Mouse (Mus musculus): ENCODE measurements around the gene Abcg8. TPM values are rescaled to one million over a fixed set of nuclear protein-coding genes. Genes with fewer than 3 reads are reported as not detected.

Abcg8 gene
- polyA plus RNA-seq (2014; fragmentation: Nextera tagmentation; extraction: Ambion mirVana) = 0.20 TPM in 1 of 2 replicates, not detected in the other

GRCm38 (mm10) chr17:84675951-84676366 lies at the start of gene Abcg8:
Abcg8 (plus strand) TSS chr17:84676302.
- H3K9ac ChIP-seq (replicated peaks; ENCODE audit: low read depth, low read length) = no peak within 1 kb of the TSS
- no peaks in the 10 kb centered on the region for H3K36me3 ChIP-seq (ENCODE audit: control insufficient read depth, insufficient read depth, low read length)
- H3K27ac ChIP-seq (ENCODE audit: low read length) = no peak within 1 kb of the TSS
- no peaks in the 10 kb centered on the region for H3K27me3 ChIP-seq (ENCODE audit: control insufficient read depth, insufficient read depth, low read length)
- peak within 1 kb of the TSS; percentile 82 for H3K4me2 ChIP-seq (replicated peaks; ENCODE audit: low read depth, low read length)
- peak within 1 kb of the TSS; percentile 36 for H3K4me3 ChIP-seq (ENCODE audit: low read depth, low read length)
- ATAC-seq (ENCODE audit: insufficient number of reproducible peaks, insufficient read depth, low FRiP score, low read depth) = peak; percentile 44; the same call in 1 of the 2 replicates
- 3% methylated on average over 24 of the region's 24 CpGs for WGBS
- H3K9me3 ChIP-seq (ENCODE audit: control insufficient read depth, low read depth, low read length) = no peaks in the 10 kb centered on the region
- 0 out of 2 replicates have a peak, but pooled peaks cover 3% of the 10 kb centered on the region for H3K4me1 ChIP-seq (ENCODE audit: control insufficient read depth, insufficient read depth, low read length)

- ATAC-seq (ENCODE audit: insufficient number of reproducible peaks, insufficient read depth, low FRiP score, low read depth) = 0 out of 2 replicates have a peak, but pooled peaks have one; percentile 23
- peak overlapping the region; percentile 60 for H3K4me2 ChIP-seq (replicated peaks; ENCODE audit: low read depth, low read length)
- H3K27ac ChIP-seq (ENCODE audit: low read length) = no peak overlapping the region; the same call in 1 of the 2 replicates
- peak overlapping the region; percentile 52 for H3K4me3 ChIP-seq (ENCODE audit: low read depth, low read length)
- H3K9ac ChIP-seq (replicated peaks; ENCODE audit: low read depth, low read length) = peak overlapping the region; percentile 4; the same call in 1 of the 2 replicates
- 19% methylated on average over 9 of the region's 9 CpGs for WGBS
- no peaks in the 10 kb centered on the region for H3K27me3 ChIP-seq (ENCODE audit: control insufficient read depth, insufficient read depth, low read length)
- no peaks in the 10 kb centered on the region for H3K9me3 ChIP-seq (ENCODE audit: control insufficient read depth, low read depth, low read length)
- H3K36me3 ChIP-seq (ENCODE audit: control insufficient read depth, insufficient read depth, low read length) = no peaks in the 10 kb centered on the region
- 0 out of 2 replicates have a peak, but pooled peaks cover 3% of the 10 kb centered on the region for H3K4me1 ChIP-seq (ENCODE audit: control insufficient read depth, insufficient read depth, low read length)
These were observed 49.2 kb upstream of the Abcg8 start for GRCm38 (mm10) chr17:84626857-84627305.

GRCm38 (mm10) chr17:84627721-84628120 lies 48.4 kb upstream of the Abcg8 start:
- 0 out of 2 replicates have a peak, but pooled peaks cover 3% of the 10 kb centered on the region for H3K4me1 ChIP-seq (ENCODE audit: control insufficient read depth, insufficient read depth, low read length)
- no peak for ATAC-seq (ENCODE audit: insufficient number of reproducible peaks, insufficient read depth, low FRiP score, low read depth)
- H3K36me3 ChIP-seq (ENCODE audit: control insufficient read depth, insufficient read depth, low read length) = no peaks in the 10 kb centered on the region
- H3K4me3 ChIP-seq (ENCODE audit: low read depth, low read length) = no peak overlapping the region
- no peak overlapping the region for H3K27ac ChIP-seq (ENCODE audit: low read length)
- no peaks in the 10 kb centered on the region for H3K9me3 ChIP-seq (ENCODE audit: control insufficient read depth, low read depth, low read length)
- H3K27me3 ChIP-seq (ENCODE audit: control insufficient read depth, insufficient read depth, low read length) = no peaks in the 10 kb centered on the region
- H3K9ac ChIP-seq (replicated peaks; ENCODE audit: low read depth, low read length) = no peak overlapping the region
- WGBS = 83% methylated on average over 10 of the region's 10 CpGs
- no peak overlapping the region for H3K4me2 ChIP-seq (replicated peaks; ENCODE audit: low read depth, low read length)

- no peaks in the 10 kb centered on the region for H3K9me3 ChIP-seq (ENCODE audit: control insufficient read depth, low read depth, low read length)
- 0 out of 2 replicates have a peak, but pooled peaks cover 3% of the 10 kb centered on the region for H3K4me1 ChIP-seq (ENCODE audit: control insufficient read depth, insufficient read depth, low read length)
- H3K4me3 ChIP-seq (ENCODE audit: low read depth, low read length) = no peak overlapping the region
- no peaks in the 10 kb centered on the region for H3K36me3 ChIP-seq (ENCODE audit: control insufficient read depth, insufficient read depth, low read length)
- H3K9ac ChIP-seq (replicated peaks; ENCODE audit: low read depth, low read length) = no peak overlapping the region
- H3K4me2 ChIP-seq (replicated peaks; ENCODE audit: low read depth, low read length) = no peak overlapping the region
- H3K27ac ChIP-seq (ENCODE audit: low read length) = no peak overlapping the region
- ATAC-seq (ENCODE audit: insufficient number of reproducible peaks, insufficient read depth, low FRiP score, low read depth) = no peak
- H3K27me3 ChIP-seq (ENCODE audit: control insufficient read depth, insufficient read depth, low read length) = no peaks in the 10 kb centered on the region
- WGBS = 76% methylated on average over 9 of the region's 9 CpGs
These were observed 47.5 kb upstream of the Abcg8 start for GRCm38 (mm10) chr17:84628611-84629010.

DNA sequence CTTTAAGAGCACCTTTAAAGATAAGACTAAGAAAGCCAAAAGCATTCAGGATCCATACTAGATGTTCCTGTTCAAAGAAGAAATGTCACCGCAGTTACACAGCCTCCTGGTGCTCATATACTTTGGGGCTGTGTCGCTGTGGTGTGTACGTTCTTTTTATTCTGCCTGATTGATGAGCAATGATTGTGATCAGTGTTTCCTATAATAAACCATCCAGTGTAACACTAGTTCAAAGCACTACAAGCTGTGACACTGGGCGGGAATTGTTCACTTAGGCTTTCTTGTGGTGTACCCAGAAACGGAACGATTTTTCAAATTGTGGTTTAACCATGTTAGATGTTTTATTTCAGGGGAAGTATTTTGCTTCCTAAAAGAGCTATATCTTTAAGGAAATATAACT lies 44.3 kb upstream of the Abcg8 start:
- no peak overlapping the region for H3K4me2 ChIP-seq (replicated peaks; ENCODE audit: low read depth, low read length)
- no peak overlapping the region for H3K27ac ChIP-seq (ENCODE audit: low read length)
- no peaks in the 10 kb centered on the region for H3K36me3 ChIP-seq (ENCODE audit: control insufficient read depth, insufficient read depth, low read length)
- H3K4me1 ChIP-seq (ENCODE audit: control insufficient read depth, insufficient read depth, low read length) = 0 out of 2 replicates have a peak, but pooled peaks cover 8% of the 10 kb centered on the region
- H3K27me3 ChIP-seq (ENCODE audit: control insufficient read depth, insufficient read depth, low read length) = no peaks in the 10 kb centered on the region
- no peaks in the 10 kb centered on the region for H3K9me3 ChIP-seq (ENCODE audit: control insufficient read depth, low read depth, low read length)
- H3K9ac ChIP-seq (replicated peaks; ENCODE audit: low read depth, low read length) = no peak overlapping the region
- WGBS = 90% methylated on average over 6 of the region's 6 CpGs
- no peak overlapping the region for H3K4me3 ChIP-seq (ENCODE audit: low read depth, low read length)
- ATAC-seq (ENCODE audit: insufficient number of reproducible peaks, insufficient read depth, low FRiP score, low read depth) = no peak

DNA sequence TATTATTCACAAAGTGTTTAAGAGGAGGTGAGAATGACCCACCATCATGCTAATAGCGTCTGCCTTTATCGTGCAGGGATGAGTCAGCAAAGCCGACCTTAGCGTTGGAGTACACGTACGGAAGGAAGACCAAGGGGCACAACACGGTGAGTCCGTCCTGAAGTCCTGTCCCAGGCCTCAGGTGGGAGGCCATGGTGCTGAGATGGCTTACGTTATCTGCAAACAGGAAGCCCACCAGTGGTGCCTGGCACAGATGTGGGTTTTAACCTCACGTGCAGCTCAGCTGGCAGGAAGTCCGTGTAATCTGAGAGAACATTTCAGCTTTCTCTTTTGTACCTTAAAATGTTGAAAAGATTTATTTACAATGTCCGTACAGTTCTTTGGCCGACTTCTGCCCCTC lies 42.7 kb upstream of the Abcg8 start:
- WGBS = 73% methylated on average over 13 of the region's 13 CpGs
- no peak for ATAC-seq (ENCODE audit: insufficient number of reproducible peaks, insufficient read depth, low FRiP score, low read depth)
- H3K4me1 ChIP-seq (ENCODE audit: control insufficient read depth, insufficient read depth, low read length) = 0 out of 2 replicates have a peak, but pooled peaks cover 6% of the 10 kb centered on the region
- no peaks in the 10 kb centered on the region for H3K27me3 ChIP-seq (ENCODE audit: control insufficient read depth, insufficient read depth, low read length)
- no peaks in the 10 kb centered on the region for H3K9me3 ChIP-seq (ENCODE audit: control insufficient read depth, low read depth, low read length)
- no peak overlapping the region for H3K9ac ChIP-seq (replicated peaks; ENCODE audit: low read depth, low read length)
- H3K36me3 ChIP-seq (ENCODE audit: control insufficient read depth, insufficient read depth, low read length) = no peaks in the 10 kb centered on the region
- no peak overlapping the region for H3K27ac ChIP-seq (ENCODE audit: low read length)
- no peak overlapping the region for H3K4me2 ChIP-seq (replicated peaks; ENCODE audit: low read depth, low read length)
- no peak overlapping the region for H3K4me3 ChIP-seq (ENCODE audit: low read depth, low read length)

- 0 out of 2 replicates have a peak, but pooled peaks cover 10% of the 10 kb centered on the region for H3K4me1 ChIP-seq (ENCODE audit: control insufficient read depth, insufficient read depth, low read length)
- no peaks in the 10 kb centered on the region for H3K9me3 ChIP-seq (ENCODE audit: control insufficient read depth, low read depth, low read length)
- no peak overlapping the region for H3K9ac ChIP-seq (replicated peaks; ENCODE audit: low read depth, low read length)
- WGBS = 40% methylated on average over 8 of the region's 8 CpGs
- no peaks in the 10 kb centered on the region for H3K36me3 ChIP-seq (ENCODE audit: control insufficient read depth, insufficient read depth, low read length)
- H3K4me3 ChIP-seq (ENCODE audit: low read depth, low read length) = no peak overlapping the region
- no peaks in the 10 kb centered on the region for H3K27me3 ChIP-seq (ENCODE audit: control insufficient read depth, insufficient read depth, low read length)
- no peak overlapping the region for H3K27ac ChIP-seq (ENCODE audit: low read length)
- no peak for ATAC-seq (ENCODE audit: insufficient number of reproducible peaks, insufficient read depth, low FRiP score, low read depth)
- no peak overlapping the region for H3K4me2 ChIP-seq (replicated peaks; ENCODE audit: low read depth, low read length)
These were observed 39.8 kb upstream of the Abcg8 start for GRCm38 (mm10) chr17:84636328-84636727.

DNA sequence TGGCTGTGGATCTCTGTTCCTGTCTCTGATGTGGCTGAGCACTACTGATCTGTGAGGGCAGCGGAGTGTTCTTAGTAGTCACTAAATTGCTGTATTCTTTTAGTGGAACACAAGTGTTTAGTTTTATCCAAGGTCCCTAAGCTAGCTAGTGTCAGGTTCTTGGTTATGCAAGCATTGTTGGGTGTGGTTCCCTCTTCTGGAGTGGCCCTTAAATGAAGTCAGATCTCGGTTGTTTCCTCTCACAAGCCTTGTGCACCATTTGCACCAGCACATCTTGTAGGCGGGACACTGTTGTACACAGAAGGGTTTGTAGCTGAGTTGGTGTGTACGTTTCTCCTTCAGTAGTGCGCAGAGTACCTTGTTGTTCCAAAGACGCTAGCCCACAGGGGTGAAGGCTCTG lies 38.1 kb upstream of the Abcg8 start:
- H3K9me3 ChIP-seq (ENCODE audit: control insufficient read depth, low read depth, low read length) = no peaks in the 10 kb centered on the region
- H3K36me3 ChIP-seq (ENCODE audit: control insufficient read depth, insufficient read depth, low read length) = no peaks in the 10 kb centered on the region
- ATAC-seq (ENCODE audit: insufficient number of reproducible peaks, insufficient read depth, low FRiP score, low read depth) = no peak
- H3K27me3 ChIP-seq (ENCODE audit: control insufficient read depth, insufficient read depth, low read length) = no peaks in the 10 kb centered on the region
- no peak overlapping the region for H3K4me2 ChIP-seq (replicated peaks; ENCODE audit: low read depth, low read length)
- no peak overlapping the region for H3K9ac ChIP-seq (replicated peaks; ENCODE audit: low read depth, low read length)
- no peak overlapping the region for H3K4me3 ChIP-seq (ENCODE audit: low read depth, low read length)
- no peak overlapping the region for H3K27ac ChIP-seq (ENCODE audit: low read length)
- 88% methylated on average over 6 of the region's 6 CpGs for WGBS
- H3K4me1 ChIP-seq (ENCODE audit: control insufficient read depth, insufficient read depth, low read length) = 0 out of 2 replicates have a peak, but pooled peaks cover 10% of the 10 kb centered on the region

All from stomach, embryonic 14.5 days (tissue).